Mouse (Mus musculus) left cerebral cortex, adult 11 months (tissue): Measurements from ENCODE around the gene Enox1.

Experiments used
- DNase-seq: peaks from one replicate; pipeline ENCODE4 v3.0.0; 2022; ENCODE audit warnings: low spot score

The Enox1 gene

GRCm38 (mm10) chr14:77577481-77578251 lies 421.1 kb downstream of the Enox1 start:
- no peak for DNase-seq

- DNase-seq: no peak
Observed at GRCm38 (mm10) chr14:77578355-77578754, 421.8 kb downstream of the Enox1 start.

- DNase-seq: no peak
Observed at GRCm38 (mm10) chr14:77580106-77580936, 423.8 kb downstream of the Enox1 start.

- peak; percentile 66 for DNase-seq
Observed at GRCm38 (mm10) chr14:77580937-77581270, 424.3 kb downstream of the Enox1 start.

- DNase-seq: no peak
Observed at GRCm38 (mm10) chr14:77581616-77582015, 425.1 kb downstream of the Enox1 start.

- no peak for DNase-seq
Observed at GRCm38 (mm10) chr14:77584426-77584825, 427.9 kb downstream of the Enox1 start.

GRCm38 (mm10) chr14:77585031-77585800 lies 428.7 kb downstream of the Enox1 start:
- no peak for DNase-seq

GRCm38 (mm10) chr14:77586033-77586432 lies 429.5 kb downstream of the Enox1 start:
- DNase-seq: no peak

GRCm38 (mm10) chr14:77587182-77587581 lies 430.6 kb downstream of the Enox1 start:
- DNase-seq: no peak

- no peak for DNase-seq
Observed at GRCm38 (mm10) chr14:77593136-77593838, 436.7 kb downstream of the Enox1 start.

- no peak for DNase-seq
Observed at GRCm38 (mm10) chr14:77596216-77597175, 439.9 kb downstream of the Enox1 start.

- no peak for DNase-seq
Observed at GRCm38 (mm10) chr14:77599016-77599704, 442.6 kb downstream of the Enox1 start.

- DNase-seq: no peak
Observed at GRCm38 (mm10) chr14:77600773-77601172, 444.2 kb downstream of the Enox1 start.

GRCm38 (mm10) chr14:77601446-77601845 lies 444.9 kb downstream of the Enox1 start:
- no peak for DNase-seq

GRCm38 (mm10) chr14:77608182-77608839 lies 451.7 kb downstream of the Enox1 start:
- no peak for DNase-seq

- no peak for DNase-seq
Observed at GRCm38 (mm10) chr14:77615201-77615600, 458.6 kb downstream of the Enox1 start.

GRCm38 (mm10) chr14:77617250-77617649 lies 460.7 kb downstream of the Enox1 start:
- no peak for DNase-seq

- DNase-seq: no peak
Observed at GRCm38 (mm10) chr14:77618131-77618805, 461.7 kb downstream of the Enox1 start.
